Mouse (Mus musculus) gonadal fat pad, adult 2 months (tissue): ENCODE results near the gene Snrpa. TPM values are rescaled to one million over a fixed set of nuclear protein-coding genes. Genes with fewer than 3 reads are reported as not detected.

Experiments
- DNase-seq: peaks from one replicate; pipeline ENCODE4 v3.0.0-alpha.2; 2012; ENCODE audit warnings: low read depth
- polyA plus RNA-seq: library from polyadenylated mRNA; depleted of rRNA; stranded (reverse); fragments of >200 nt; gene quantifications from 2 replicates; pipeline ENCODE4 v1.2.3, GENCODE M21; 2012

The Snrpa gene
- polyA plus RNA-seq, 1 experiment = 141 TPM

DNA sequence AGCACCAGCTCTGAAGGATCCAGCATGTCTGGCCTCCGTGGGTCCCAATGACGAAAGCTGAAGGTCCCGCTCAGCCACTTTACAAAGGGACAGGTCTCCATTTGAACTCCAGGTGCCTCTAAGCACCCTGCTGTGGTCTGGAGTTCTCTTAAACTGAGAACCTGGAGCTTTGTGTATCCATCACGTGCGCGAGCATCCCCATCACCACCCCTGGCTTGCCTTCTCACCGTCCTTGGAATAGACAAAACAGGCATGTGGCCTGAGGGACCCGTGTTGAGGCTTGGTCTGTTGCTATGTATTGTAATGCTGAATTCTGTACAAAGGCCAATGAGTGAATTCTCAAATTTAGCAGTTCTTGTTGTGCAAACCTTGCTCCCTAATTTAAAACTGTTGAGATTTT, 2.7 kb upstream of the Snrpa start:
- DNase-seq = no peak

DNA sequence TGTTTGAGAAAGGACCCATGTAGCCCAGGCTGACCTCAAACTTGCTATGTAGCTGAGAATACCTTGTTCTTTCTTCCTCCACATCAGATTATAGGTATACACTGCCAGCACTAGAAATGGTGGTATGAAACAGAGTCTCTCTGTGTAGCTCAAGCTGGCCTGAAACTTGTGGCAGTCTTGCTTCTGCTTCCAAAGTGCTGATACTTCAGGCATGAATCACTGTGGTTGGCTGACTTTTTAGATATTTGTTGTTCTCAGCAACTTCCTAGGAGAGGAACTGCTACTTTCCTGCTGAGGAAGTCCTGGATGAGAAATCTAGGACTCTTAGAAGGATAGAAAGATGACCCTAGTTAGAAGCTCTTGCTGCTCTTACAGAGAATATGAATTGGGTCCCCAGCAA, 2.3 kb upstream of the Snrpa start:
- DNase-seq = no peak

- no peak for DNase-seq
Measured at GRCm38 (mm10) chr7:27197634-27198033, 1.6 kb upstream of the Snrpa start.

GRCm38 (mm10) chr7:27197136-27197535, 1.1 kb upstream of the Snrpa start:
- DNase-seq = no peak

DNA sequence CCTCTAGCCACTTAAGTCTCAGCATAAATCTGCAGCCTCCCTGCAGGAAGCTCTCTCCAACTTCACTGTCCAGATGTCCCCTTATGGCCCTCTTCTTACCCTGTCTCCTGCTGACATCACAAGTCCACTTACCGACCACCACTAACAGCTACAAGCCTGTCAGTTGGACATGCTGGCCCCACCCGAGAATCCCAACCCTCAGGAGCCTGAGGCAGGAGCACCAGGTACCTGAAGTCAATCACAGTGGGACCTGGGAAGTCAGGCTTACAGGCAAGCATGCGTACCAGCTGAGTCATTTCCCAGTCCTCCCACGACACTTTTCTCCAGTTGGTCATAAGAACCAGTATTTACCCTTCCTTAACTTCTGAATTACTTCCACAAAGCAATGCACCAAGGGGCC, 2.3 kb downstream of the Snrpa start:
- DNase-seq = no peak

DNA sequence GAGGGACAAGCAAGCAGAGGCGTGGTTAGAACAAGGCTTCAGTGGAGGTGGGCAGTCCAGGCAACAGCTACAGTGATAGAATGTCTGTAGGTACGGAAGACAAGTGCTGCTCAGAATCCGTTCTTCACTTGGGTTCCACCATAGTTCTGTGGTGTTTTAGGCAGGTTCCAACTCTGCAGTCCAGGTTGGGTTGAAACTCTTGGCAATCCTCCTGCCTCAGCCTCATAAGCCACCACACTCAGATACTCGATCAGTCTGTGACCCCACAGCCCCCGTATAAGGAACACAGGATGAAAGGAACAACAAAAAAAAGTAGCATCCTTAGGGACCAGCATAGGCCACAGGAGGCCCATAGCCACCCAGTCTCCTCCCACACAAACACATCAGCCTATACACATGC, 3.6 kb downstream of the Snrpa start:
- DNase-seq = no peak

DNA sequence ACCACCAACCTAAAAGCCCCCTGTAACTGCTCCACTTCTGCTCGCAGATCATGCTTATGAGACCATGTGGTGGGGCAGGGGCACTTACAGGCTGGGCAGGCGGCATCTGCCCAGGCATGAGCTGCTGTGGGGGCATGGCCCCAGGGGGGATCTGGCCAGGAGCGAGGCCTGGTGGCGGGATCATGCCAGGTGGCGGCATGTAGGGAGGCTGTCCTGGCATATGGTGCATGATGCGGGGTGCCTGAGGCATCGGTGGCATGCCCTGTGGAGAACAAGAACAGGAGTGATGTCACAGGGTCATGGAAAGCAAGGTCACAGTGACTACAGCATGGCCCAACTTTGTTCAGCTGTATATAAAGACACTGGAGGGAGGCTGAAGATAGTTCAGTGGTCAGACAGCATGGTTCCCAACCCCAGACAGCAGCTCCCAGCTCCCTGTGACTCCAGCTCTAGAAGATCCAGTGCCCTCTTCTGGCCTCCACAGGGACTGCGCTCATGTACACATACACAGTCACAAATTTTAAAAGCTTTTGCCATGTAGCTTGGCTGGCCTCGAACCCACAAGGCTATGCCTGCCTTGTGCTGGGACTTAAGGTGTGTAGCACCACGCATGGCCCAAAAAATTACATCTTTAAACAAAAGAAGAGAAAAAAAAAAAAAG, 6.7 kb downstream of the Snrpa start:
- DNase-seq = no peak

- no peak for DNase-seq
Measured at GRCm38 (mm10) chr7:27185986-27186385, 10.1 kb downstream of the Snrpa start.

- DNase-seq = no peak
Measured at GRCm38 (mm10) chr7:27184964-27185363, 11.1 kb downstream of the Snrpa start.

- DNase-seq = no peak
Measured at GRCm38 (mm10) chr7:27182498-27182897, 13.6 kb downstream of the Snrpa start.

- DNase-seq = no peak
Measured at GRCm38 (mm10) chr7:27180837-27181695, 15.0 kb downstream of the Snrpa start, which contains the start of the genes Gm21983 and Mia. Gene Gm21983, minus strand, starts transcription at chr7:27181086. Gene Mia, minus strand, starts transcription at chr7:27181157.

DNA sequence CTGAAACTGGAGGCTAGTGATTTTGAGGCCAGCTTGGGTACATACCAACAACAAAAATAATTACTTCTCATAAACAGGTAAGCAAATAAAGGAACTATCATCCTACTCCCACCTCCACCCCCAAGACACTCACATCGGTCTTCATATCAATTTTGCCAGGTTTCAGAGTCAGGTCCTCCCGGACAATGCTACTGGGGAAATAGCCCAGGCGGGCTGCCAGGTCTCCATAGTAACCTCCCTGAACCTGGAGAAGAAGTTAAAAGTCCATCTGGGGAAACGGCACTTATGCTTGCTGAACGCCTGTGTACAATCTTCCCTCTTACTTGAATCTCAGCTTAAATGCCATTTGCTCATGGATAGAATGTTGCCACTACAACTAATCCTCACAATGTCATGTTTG, 16.0 kb downstream of the Snrpa start:
- DNase-seq = no peak

- DNase-seq = no peak
Measured at GRCm38 (mm10) chr7:27179217-27179918, 16.7 kb downstream of the Snrpa start.

GRCm38 (mm10) chr7:27178324-27179216, 17.5 kb downstream of the Snrpa start, which contains the start of gene Rab4b:
Gene Rab4b, minus strand, starts transcription at chr7:27178896.
- peak; percentile 95 for DNase-seq

- DNase-seq = no peak
Measured at GRCm38 (mm10) chr7:27177942-27178323, 18.1 kb downstream of the Snrpa start.

- DNase-seq = no peak
Measured at GRCm38 (mm10) chr7:27174896-27175295, 21.2 kb downstream of the Snrpa start.

DNA sequence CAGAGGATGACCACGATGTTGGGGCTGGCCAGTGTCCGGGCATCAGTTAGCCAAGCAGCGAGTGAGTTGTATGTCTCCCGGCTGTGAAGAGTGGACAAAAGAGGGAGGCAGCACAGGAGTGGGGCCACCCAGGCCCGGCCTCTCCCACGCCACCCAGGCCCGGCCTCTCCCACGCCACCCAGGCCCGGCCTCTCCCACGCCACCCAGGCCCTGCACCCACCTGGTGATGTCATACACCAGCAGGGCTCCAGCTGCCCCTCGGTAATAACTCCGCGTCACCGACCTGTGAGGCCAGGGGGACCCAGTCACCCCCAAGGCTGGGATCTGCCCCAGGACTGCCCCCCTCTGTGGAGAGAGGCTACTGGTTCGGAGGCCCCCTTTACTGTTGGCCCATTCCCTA, 21.6 kb downstream of the Snrpa start:
- DNase-seq = no peak

- DNase-seq = no peak
Measured at GRCm38 (mm10) chr7:27170981-27171380, 25.1 kb downstream of the Snrpa start.

- no peak for DNase-seq
Measured at GRCm38 (mm10) chr7:27168371-27168770, 27.7 kb downstream of the Snrpa start.

GRCm38 (mm10) chr7:27167475-27168094, 28.5 kb downstream of the Snrpa start:
- no peak for DNase-seq
